Mouse (Mus musculus) MEL (cell line): ENCODE measurements at regions not wholly inside any gene's neighbourhood (a gene's known extent, or its start where the extent isn't known, plus 50 kb on each side); places are given as distances from the start of the nearest gene placed in this dataset.
A peak's percentile ranks its signal among the peaks of the same experiment; 100 is the strongest.
"Not testable (repeated sequence)": the region's sequence is repeated elsewhere in the genome, so short reads cannot be mapped to it uniquely, and the experiment has no call there.

Experiments
- DNase-seq: peaks from one replicate; pipeline ENCODE4 v3.0.0; 2011; ENCODE audit warnings: low read depth, low spot score
- H3K27ac ChIP-seq: 2 replicates; pipeline ENCODE4 v1.5.1; 2012; ENCODE audit warnings: low read depth, mild to moderate bottlenecking, control low read depth, low read length, moderate library complexity; ENCODE audit not compliant: control insufficient read depth
- H3K27me3 ChIP-seq, 2 experiments: fragments of 150-350 bp in 1 of 2; sonication (generic) in 1 of 2; 2 replicates each; pipeline ENCODE4 v1.6.1; 2012; ENCODE audit warnings: low read length in 2 of 2, mild to moderate bottlenecking in 2 of 2, improper control_type of control experiment in 1 of 2, moderate library complexity in 1 of 2; ENCODE audit not compliant: insufficient read depth in 2 of 2, control insufficient read depth in 1 of 2
- H3K36me3 ChIP-seq, 2 experiments: 2 replicates each; pipeline ENCODE4 v1.6.1; 2012 to 2014; ENCODE audit warnings: low read length in 2 of 2, improper control_type of control experiment in 1 of 2, inconsistent platforms in 1 of 2, mild to moderate bottlenecking in 1 of 2; ENCODE audit not compliant: insufficient read depth in 2 of 2, control insufficient read depth in 1 of 2
- H3K4me1 ChIP-seq, 2 experiments: fragments of 150-350 bp in 1 of 2; sonication (generic) in 1 of 2; 2 replicates each; pipeline ENCODE4 v1.6.1; 2012; ENCODE audit warnings: low read length in 2 of 2, improper control_type of control experiment in 1 of 2, mild to moderate bottlenecking in 1 of 2; ENCODE audit not compliant: insufficient read depth in 2 of 2, control insufficient read depth in 1 of 2
- H3K4me3 ChIP-seq, 2 experiments: fragments of 150-350 bp in 1 of 2; sonication (generic) in 1 of 2; 2 replicates each; pipeline ENCODE4 v1.5.1; 2012; ENCODE audit warnings: low read depth in 2 of 2, low read length in 2 of 2, mild to moderate bottlenecking in 2 of 2, moderate library complexity in 2 of 2, control low read depth in 1 of 2, improper control_type of control experiment in 1 of 2; ENCODE audit not compliant: control insufficient read depth in 1 of 2, insufficient read depth in 1 of 2
- H3K79me2 ChIP-seq: 2 replicates; pipeline ENCODE4 v1.6.1; 2012; ENCODE audit warnings: mild to moderate bottlenecking, low read length, moderate library complexity; ENCODE audit not compliant: control insufficient read depth, poor library complexity, insufficient read depth
- H3K9ac ChIP-seq: 2 replicates; pipeline ENCODE4 v1.6.1; 2012; ENCODE audit warnings: low read depth, mild to moderate bottlenecking, control low read depth, low read length, moderate library complexity; ENCODE audit not compliant: control insufficient read depth, poor library complexity, severe bottlenecking
- H3K9me3 ChIP-seq: fragments of 150-350 bp; sonication (generic); replicated peaks from 2 replicates; pipeline ENCODE4 v1.6.1; 2012; ENCODE audit warnings: mild to moderate bottlenecking, low read length, improper control_type of control experiment, moderate library complexity; ENCODE audit not compliant: insufficient read depth
- CTCF ChIP-seq, 3 experiments: IDR thresholded peaks in 2 of 3; conservative IDR thresholded peaks in 1 of 3; 2 replicates each; pipeline ENCODE4 v1.5.1; 2011 to 2012; ENCODE audit warnings: low read length in 3 of 3, low read depth in 2 of 3, mild to moderate bottlenecking in 2 of 3, improper control_type of control experiment in 1 of 3, inconsistent platforms in 1 of 3, mixed read lengths in 1 of 3, moderate library complexity in 1 of 3; ENCODE audit not compliant: control insufficient read depth in 1 of 3, insufficient read depth in 1 of 3, poor library complexity in 1 of 3, severe bottlenecking in 1 of 3
- JUND ChIP-seq: IDR thresholded peaks from 2 replicates; pipeline ENCODE4 v1.6.1; 2011; ENCODE audit warnings: low read depth, mild to moderate bottlenecking, improper control_type of control experiment, low read length
- MAFK ChIP-seq: IDR thresholded peaks from 2 replicates; pipeline ENCODE4 v1.6.1; 2011; ENCODE audit warnings: low read depth, mild to moderate bottlenecking, low read length, improper control_type of control experiment, borderline replicate concordance
- TCF12 ChIP-seq: IDR thresholded peaks from 2 replicates; pipeline ENCODE4 v1.6.1; 2014; ENCODE audit warnings: low read depth, mild to moderate bottlenecking, inconsistent platforms, low read length, improper control_type of control experiment, moderate library complexity
- UBTF ChIP-seq: IDR thresholded peaks from 2 replicates; pipeline ENCODE4 v1.6.1; 2012; ENCODE audit warnings: low read depth, mild to moderate bottlenecking, inconsistent platforms, low read length, improper control_type of control experiment, moderate library complexity, borderline replicate concordance; ENCODE audit not compliant: insufficient read depth
- ZKSCAN1 ChIP-seq: IDR thresholded peaks from 2 replicates; pipeline ENCODE4 v1.6.1; 2012; ENCODE audit warnings: low read depth, mild to moderate bottlenecking, inconsistent platforms, low read length, improper control_type of control experiment, moderate library complexity

- Histone ChIP-seq H3K4me3 (no peak overlapping the region), H3K27ac (no peak overlapping the region), H3K27me3 (no peaks in the 10 kb centered on the region), H3K9me3 (no peaks in the 10 kb centered on the region), H3K79me2 (no peaks in the 10 kb centered on the region), H3K36me3 (no peaks in the 10 kb centered on the region), H3K9ac (no peak overlapping the region), H3K4me1 (no peaks in the 10 kb centered on the region)
- DNase-seq, result no peak
- no peak for TF ChIP-seq UBTF
- 0 out of 2 replicates have a peak, but pooled peaks have one; percentile 27 for TF ChIP-seq MAFK
Observed at GRCm38 (mm10) chr2:117474885-117475542, 132.2 kb upstream of the Rasgrp1 start.

GRCm38 (mm10) chr2:117475561-117475960 is 132.8 kb upstream of the Rasgrp1 start:
- H3K36me3 ChIP-seq, result no peaks in the 10 kb centered on the region
- H3K27me3 ChIP-seq, result no peaks in the 10 kb centered on the region
- no peaks in the 10 kb centered on the region for H3K79me2 ChIP-seq
- no peak overlapping the region for H3K27ac ChIP-seq
- H3K4me1 ChIP-seq, result no peaks in the 10 kb centered on the region
- no peaks in the 10 kb centered on the region for H3K9me3 ChIP-seq
- no peak for TF ChIP-seq TCF12
- no peak for TF ChIP-seq ZKSCAN1
- peak in 2 of 3 experiments; percentile 12 to 29; a peak in 3 of 6 replicates for TF ChIP-seq CTCF (IDR thresholded peaks at IDR 0.05 in 2 of 3, conservative IDR thresholded peaks at IDR 0.05 in 1 of 3; ENCODE audit: control insufficient read depth in 1 of 3, insufficient read depth in 1 of 3, low read depth in 2 of 3, low read length in 3 of 3, poor library complexity in 1 of 3, severe bottlenecking in 1 of 3)
- no peak for TF ChIP-seq JUND
- TF ChIP-seq, all 39 proteins: peak for 1
- no peak overlapping the region for H3K9ac ChIP-seq
- DNase-seq, result peak; percentile 2
- H3K4me3 ChIP-seq, result no peak overlapping the region

DNA sequence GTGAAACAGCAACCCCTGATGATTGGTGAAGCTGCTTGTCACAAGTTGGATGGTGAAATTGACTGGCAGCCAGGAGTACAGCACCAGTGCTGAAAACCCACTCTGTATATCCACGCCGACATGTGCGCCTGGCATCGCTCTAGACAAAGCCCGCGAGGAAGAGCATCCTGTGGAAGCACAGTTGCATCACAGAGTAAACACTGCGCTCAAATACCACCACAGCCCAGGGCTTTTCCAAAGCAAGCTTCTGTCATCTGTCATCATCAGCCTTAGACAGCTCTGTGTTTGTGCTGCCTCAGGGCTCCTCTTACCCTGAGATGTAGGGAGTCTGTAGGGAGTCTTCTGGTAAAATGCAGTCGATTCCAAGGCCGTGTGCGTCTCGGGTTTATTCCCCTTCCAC is 134.7 kb upstream of the Rasgrp1 start:
- not testable (repeated sequence) for H3K36me3 ChIP-seq, H3K9me3 ChIP-seq, H3K9ac ChIP-seq, H3K4me1 ChIP-seq, H3K27me3 ChIP-seq, DNase-seq, H3K4me3 ChIP-seq, H3K27ac ChIP-seq, H3K79me2 ChIP-seq

DNA sequence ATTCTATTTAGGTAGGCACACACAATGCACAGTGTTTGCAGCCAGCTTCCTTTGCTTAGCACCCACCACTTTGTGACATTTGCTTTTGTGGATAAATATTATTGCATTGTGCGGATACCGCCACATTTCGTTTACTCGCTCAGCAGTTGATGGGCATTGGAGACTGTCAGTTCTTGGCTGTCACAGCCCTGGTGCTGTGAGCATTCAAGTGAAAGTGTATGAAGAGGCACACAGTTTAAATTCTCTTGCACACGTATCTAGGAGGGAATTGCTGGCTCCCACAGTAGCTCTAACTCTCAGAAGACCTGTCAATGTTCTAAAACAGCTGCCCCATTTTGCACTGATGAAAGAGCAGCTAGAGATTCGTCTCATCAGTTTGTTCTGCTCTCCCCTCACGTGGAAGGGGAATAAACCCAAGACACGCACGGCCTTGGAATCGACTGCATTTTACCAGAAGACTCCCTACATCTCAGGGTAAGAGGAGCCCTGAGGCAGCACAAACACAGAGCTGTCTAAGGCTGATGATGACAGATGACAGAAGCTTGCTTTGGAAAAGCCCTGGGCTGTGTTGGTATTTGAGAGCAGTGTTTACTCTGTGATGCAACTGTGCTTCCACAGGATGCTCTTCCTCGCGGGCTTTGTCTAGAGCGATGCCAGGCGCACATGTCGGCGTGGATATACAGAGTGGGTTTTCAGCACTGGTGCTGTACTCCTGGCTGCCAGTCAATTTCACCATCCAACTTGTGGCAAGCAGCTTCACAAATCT is 136.6 kb upstream of the Rasgrp1 start:
- not testable (repeated sequence) for H3K4me1 ChIP-seq, H3K27me3 ChIP-seq, H3K9ac ChIP-seq, H3K27ac ChIP-seq, H3K9me3 ChIP-seq, H3K4me3 ChIP-seq, DNase-seq, H3K36me3 ChIP-seq, H3K79me2 ChIP-seq
